Mouse (Mus musculus) monocyte, adult 5-6 weeks (primary cell): ENCODE results near the gene Lsr. TPM values are rescaled to one million over a fixed set of nuclear protein-coding genes. Genes with fewer than 3 reads are reported as not detected.
A peak's percentile ranks its signal among the peaks of the same experiment; 100 is the strongest.
"Not testable (repeated sequence)": the region's sequence is repeated elsewhere in the genome, so short reads cannot be mapped to it uniquely, and the experiment has no call there.

Experiments used
- ATAC-seq: fragments of 153-309, 156-312 bp; replicated peaks from 2 replicates; pipeline ENCODE4 v1.8.0; 2017; ENCODE audit warnings: mild to moderate bottlenecking; ENCODE audit not compliant: low TSS enrichment, insufficient number of reproducible peaks, severe bottlenecking, poor library complexity, low FRiP score
- total RNA-seq: library from RNA; stranded (forward); fragments of 200-1000, 200-491, 200-594 nt; gene quantifications from 3 replicates; pipeline ENCODE4 v1.2.3, GENCODE M21; 2017

Gene Lsr
- total RNA-seq, 1 experiment from 2014 or later = 2.2 TPM

GRCm38 (mm10) chr7:30945466-30945865 lies 27.8 kb downstream of the Lsr start:
- ATAC-seq = not testable (repeated sequence)

GRCm38 (mm10) chr7:30944706-30945105 lies 28.6 kb downstream of the Lsr start:
- ATAC-seq = not testable (repeated sequence)

GRCm38 (mm10) chr7:30943909-30944635 lies 29.2 kb downstream of the Lsr start, which contains the start of gene Hamp:
TSS of gene Hamp (minus strand) at chr7:30944032.
- no peak for ATAC-seq

- not testable (repeated sequence) for ATAC-seq
Measured at GRCm38 (mm10) chr7:30942365-30942764, 30.9 kb downstream of the Lsr start.

GRCm38 (mm10) chr7:30940070-30940469 lies 33.2 kb downstream of the Lsr start:
- not testable (repeated sequence) for ATAC-seq

GRCm38 (mm10) chr7:30935422-30936099 lies 37.7 kb downstream of the Lsr start:
- peak; percentile 50 for ATAC-seq

- not testable (repeated sequence) for ATAC-seq
Measured at GRCm38 (mm10) chr7:30924581-30924980, 48.7 kb downstream of the Lsr start, which contains the start of gene Hamp2. TSS of gene Hamp2 (minus strand) at chr7:30924681.

- ATAC-seq = no peak
Measured at GRCm38 (mm10) chr7:30924071-30924470, 49.2 kb downstream of the Lsr start.

- ATAC-seq = not testable (repeated sequence)
Measured at GRCm38 (mm10) chr7:30922490-30922889, 50.8 kb downstream of the Lsr start.

- no peak for ATAC-seq
Measured at GRCm38 (mm10) chr7:30920217-30920616, 53.0 kb downstream of the Lsr start.

GRCm38 (mm10) chr7:30917219-30917618 lies 56.0 kb downstream of the Lsr start:
- ATAC-seq = no peak

GRCm38 (mm10) chr7:30916713-30917112 lies 56.6 kb downstream of the Lsr start:
- no peak for ATAC-seq

GRCm38 (mm10) chr7:30914732-30915131 lies 58.5 kb downstream of the Lsr start, which contains the start of gene Mag:
TSS of gene Mag (minus strand) at chr7:30914873.
- ATAC-seq = no peak

- no peak for ATAC-seq
Measured at GRCm38 (mm10) chr7:30909773-30910172, 63.5 kb downstream of the Lsr start.

- ATAC-seq = peak; percentile 14; the same call in 1 of the 2 replicates
Measured at GRCm38 (mm10) chr7:30908992-30909431, 64.3 kb downstream of the Lsr start.

- no peak for ATAC-seq
Measured at GRCm38 (mm10) chr7:30908277-30908991, 64.8 kb downstream of the Lsr start.
